Mouse (Mus musculus) heart, postnatal 10 days (tissue): Measurements from ENCODE around the gene Eps8. TPM values are rescaled to one million over a fixed set of nuclear protein-coding genes. Genes with fewer than 3 reads are reported as not detected.

Source experiments
- DNase-seq, 2 experiments: peaks; one replicate each; pipeline ENCODE4 v3.0.0; 2021
- intact Hi-C: fragments of 180-260 bp; cut with DNase I; formaldehyde crosslinking; loops from one replicate; pipeline ENCODE4 v1.15.1; 2025
- total RNA-seq, 2 experiments: library from RNA; stranded (reverse); gene quantifications; 2 replicates each; pipeline ENCODE4 v1.2.3; 2021

Gene Eps8
- total RNA-seq, 2 experiments from 2014 or later: 20.4 to 25.2 TPM

DNA sequence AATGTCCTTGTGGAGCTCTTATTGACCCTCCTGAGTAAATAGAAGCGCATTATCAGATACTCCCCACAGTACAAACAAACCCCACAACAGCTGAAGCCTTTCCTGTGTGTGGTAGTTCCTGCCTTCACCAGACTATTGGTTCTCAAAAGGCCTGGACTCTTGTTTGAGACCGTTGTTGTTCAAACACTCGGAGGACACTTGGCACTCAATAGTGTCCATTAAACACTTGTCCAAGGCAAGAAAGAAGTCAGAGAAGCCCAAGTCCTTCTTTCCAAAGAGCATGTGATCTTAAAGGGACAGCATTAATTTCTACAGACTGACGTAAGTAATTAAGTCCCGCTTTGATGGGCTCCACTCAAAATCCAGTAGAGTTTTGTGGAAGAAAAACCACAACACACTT is 113.9 kb downstream of the Eps8 start:
- intact Hi-C loops: no loop called here
- no peak for DNase-seq

DNA sequence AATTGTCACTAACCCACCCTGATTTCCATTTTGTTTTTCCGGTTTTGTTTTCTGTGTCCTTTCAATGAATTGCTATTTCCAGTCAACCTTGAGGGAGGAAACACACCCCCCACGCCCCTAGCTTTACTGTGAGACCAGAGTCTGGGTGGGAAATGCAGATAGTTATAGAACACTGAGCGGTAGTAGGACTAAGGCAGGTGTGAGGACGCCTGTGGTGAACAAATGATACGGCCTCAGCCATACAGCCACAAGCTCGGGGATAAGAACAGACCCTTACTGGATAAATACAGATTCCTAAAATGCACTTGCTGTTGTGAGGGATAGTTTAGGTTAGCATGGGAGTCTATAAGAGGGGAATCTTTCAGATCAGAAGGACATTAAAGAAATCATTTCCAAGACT is 114.3 kb downstream of the Eps8 start:
- intact Hi-C loops: no loop called here
- no peak for DNase-seq

DNA sequence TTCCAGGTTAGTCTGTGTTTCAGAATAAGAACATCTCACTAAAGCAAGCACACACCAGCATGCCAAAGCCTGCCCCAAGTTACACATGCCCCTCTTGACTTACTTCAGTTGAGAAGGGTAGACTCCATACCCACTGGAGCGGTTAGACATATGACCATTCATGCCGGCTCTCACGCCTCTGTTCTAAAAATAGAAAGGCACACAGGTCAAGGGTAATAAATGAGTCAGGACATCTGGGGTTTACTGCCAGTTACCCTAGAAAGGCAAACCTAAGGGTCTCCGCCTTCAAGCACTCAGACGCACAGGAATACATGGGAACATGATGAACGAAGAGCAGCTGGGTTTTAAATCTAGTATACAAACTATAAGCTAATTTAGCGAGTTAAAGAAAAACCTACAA is 115.5 kb downstream of the Eps8 start:
- intact Hi-C loops: no loop called here
- no peak for DNase-seq

DNA sequence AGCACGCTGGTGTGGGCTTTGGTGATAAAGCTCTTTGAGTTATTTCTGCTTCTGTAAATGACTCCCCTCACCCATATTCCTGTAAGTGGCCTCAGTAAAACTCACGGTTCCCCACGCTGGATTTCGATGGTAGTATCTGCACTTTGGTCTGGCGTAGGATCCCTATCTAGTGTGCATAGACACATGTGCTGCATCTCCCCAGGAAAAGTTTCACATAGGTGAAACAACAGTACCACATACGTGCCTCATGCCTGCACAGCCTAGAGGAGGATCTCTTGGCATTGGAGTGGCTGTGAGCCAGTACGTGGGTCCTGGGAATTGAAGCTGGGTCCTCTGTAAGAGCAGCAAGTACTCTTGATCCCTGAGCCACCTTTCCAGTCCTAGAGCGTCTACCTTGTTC is 121.9 kb downstream of the Eps8 start:
- no peak for DNase-seq
- intact Hi-C loops: no loop called here

DNA sequence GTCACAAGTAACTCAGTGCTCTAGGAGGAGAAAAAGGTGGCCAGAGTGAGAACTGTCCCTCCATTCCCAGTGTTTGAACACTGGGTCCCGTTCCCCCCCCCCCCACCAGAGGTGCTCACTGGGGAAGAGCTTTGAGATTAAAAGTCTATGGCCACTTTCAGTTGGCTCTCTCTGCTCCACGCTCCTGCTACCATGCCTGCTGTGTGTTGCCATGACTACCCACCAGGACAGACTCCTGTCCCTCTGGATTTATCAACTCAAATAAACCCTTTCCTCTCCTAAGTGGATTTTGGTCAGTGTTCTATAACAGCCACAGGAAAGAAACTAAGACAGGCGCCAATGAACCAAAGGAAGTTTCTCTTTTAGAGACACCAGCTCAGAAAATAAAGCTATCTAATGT is 128.9 kb downstream of the Eps8 start:
- intact Hi-C loops: no loop called here

DNA sequence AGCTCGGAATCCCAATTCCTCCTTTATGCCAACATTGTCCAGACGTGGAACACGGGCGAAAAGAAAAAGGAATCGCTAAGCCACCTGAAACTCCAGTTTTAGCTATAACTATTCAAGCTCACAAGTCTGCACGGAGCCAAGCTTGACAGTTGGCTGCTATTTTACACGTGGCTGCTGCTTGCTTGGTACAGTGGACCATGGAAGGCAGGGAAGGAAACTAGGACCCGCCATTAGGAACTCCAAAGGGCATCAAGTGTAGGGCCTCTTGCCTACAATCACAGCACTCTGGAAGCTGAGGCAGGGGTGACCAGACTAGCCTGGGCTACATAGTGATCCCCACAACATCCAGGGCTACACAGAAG is 134.4 kb downstream of the Eps8 start:
- no peak for DNase-seq
- intact Hi-C loops: no loop called here

More for the DNA sequence above, 128.9 kb downstream of the Eps8 start:
- no peak for DNase-seq

DNA sequence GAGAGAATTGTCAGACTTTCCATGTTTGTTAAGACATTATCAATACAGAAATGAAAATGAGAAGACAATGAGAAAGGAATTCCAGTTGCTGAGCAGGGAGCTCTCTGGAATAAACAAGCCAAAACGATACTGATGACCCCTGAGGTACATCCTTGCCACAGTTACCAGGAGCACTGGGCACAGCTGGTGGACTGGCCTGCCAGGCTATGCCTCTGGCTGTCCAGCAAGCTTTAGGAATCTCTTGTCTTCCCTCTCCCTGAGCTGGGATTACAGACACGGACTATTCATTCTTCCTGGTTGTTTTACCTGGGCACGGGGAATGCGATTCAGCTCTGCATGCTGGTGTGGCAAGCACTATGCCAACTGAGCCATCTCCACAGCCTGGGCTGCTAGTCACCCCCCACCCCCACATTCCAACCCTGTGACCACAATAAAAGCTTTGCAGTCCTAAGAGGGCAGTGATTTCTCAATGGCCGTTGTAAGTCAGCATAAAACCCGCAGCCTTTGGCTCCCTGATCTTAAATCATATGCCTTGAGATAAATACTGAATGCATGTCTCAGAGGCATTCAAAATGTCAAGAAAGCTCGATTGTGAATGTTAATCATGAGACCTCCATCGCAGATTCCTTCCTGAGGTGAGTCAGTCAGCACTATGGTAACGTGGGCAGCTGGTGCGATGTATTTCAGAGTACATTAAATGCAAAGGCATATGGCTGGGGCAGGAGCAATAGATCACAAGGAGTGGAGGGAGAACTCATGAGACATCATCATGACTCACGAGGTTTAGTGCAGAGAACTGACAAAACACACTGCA is 134.9 kb downstream of the Eps8 start:
- intact Hi-C loops: no loop called here
- DNase-seq: no peak

DNA sequence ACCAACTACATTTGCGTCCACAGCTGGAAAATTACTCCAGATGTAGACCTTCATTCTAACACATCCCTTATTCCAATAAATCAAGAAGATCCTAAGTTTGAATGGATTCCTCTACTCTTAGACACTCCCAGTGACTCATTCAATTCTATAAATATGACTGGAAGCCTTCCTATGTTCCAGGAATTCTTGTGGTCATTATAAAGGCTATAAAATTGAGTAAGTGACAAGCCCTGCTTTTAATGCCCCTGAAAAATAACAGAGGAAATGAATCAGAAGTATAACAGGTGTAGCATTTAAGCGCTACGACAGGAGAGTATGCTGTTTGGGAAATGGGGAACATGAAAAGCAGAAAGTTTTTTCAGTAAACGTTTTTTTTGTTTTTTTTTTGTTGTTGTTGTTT is 139.8 kb downstream of the Eps8 start:
- DNase-seq: no peak
- intact Hi-C loops: no loop called here

DNA sequence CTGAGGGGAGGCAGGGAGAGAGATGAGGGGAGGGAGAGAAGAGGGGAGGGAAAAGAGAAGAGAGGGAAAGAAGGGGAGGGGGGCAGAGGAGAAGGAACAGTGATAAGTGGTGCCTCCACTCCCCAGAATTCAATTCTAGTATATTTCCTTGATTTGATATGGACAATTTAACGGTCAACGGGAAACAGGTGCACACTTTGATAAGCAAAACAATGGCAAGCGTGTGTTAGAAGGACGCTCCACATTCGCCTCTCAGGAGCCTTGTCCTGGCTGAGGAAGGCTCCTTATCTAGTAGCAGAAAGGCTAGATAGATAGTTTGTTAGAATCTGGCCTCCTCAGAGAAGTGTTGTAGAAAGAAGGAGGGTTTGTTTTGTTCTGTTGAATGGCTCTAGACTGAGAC is 141.9 kb downstream of the Eps8 start:
- no peak for DNase-seq
- intact Hi-C loops: no loop called here

DNA sequence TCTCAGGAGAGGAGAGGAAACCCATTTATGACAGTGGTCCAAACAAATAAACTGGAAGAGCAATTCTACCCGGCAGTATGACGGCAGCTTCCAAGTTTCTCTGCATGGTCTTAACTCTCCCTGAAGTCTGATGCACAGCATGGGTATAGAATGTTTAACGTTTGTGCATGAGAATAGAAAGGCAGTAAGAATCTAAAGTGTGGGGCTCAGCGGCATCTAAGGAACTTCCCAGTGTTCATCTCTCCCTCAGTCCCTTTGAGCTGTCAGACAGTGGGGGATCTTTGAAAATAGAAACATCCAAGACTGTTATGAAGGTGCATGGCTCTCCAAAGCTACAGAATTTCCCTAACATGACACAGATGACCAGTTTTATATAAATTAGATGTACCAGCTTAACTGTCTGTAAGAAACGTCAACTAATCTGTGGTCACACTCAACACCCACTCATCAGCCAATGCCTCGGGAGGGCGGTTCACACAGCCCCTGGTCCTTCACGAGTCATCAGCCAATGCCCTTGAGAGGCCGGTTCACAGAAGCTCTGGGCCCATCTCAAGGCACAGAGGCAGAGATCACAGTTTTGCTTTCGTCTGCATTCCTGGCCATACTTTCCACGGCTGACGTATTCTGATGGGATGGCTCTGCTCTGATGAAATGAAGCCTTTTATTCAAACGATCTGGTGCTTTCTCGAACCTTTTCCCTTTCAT is 145.2 kb downstream of the Eps8 start:
- intact Hi-C loops: no loop called here

DNA sequence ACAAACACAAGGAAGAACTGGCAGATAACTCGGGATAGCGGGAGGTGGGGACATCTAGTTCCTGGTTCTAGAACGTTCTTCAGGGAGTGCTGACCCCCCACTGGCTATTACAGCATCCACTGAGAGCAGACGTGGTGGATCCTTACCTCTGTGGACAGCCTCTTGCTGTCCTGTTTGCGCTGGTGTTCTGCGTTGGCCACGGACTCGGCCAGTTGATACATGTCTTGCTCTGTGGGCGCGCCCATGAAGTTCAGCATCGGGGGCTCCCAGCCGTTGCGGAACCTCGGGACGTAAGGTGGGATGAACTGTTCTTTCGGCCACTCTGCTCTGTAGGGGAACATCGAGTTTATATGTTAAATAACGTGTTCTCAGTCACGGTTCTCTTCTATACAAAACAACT is 145.7 kb downstream of the Eps8 start:
- DNase-seq: no peak
- intact Hi-C loops: no loop called here

More for the DNA sequence above, 145.2 kb downstream of the Eps8 start:
- DNase-seq: no peak

DNA sequence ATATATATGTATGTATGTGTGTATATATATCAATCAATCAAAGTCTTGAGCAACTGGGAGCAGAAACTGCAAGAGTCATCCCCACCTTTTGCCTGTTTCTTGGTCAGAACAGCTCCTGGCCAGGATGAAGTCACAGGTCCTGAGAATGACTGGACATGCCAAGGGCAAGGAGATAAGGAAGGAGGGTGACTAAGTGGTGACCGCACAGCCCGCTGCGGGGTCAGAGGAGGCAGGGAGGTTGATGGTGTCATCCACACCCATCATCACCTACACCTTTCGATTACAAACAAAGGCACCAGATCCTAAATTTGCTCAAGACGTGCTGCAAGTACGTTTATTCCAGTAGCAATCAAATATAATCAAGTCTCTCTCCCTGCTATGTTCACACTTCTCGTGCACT is 148.1 kb downstream of the Eps8 start:
- DNase-seq: no peak
- intact Hi-C loops: no loop called here

DNA sequence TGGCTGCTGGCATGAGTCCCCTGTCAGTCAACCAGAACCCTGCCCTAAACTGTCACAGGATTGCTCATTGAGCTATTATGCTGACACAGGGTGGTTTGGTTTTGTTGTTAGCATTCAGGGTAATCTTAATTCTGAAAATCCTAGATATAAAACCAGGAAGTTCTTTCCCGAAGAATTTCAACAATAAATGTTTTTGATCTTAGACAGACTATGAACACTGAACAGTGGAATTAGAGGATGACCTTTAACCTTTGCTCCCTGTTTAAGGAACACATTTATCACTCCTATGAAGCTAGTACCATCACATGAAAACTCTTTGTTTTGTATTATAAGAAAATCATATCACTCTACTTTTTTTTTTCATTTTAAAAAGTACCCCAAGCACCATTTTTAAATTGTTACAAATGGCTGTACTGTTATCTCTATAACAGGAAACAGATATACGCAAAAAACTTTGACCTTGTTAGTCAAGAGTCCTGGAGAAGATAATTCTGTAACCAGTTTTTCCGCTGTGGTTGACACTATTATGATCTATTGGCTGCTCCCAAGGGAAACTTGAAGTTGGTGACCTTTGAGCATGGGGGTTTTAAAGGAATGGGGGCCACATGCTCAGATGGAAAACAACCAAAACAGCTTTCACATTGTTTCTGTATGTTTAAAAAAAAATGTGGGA is 149.0 kb downstream of the Eps8 start:
- intact Hi-C loops: no loop called here

DNA sequence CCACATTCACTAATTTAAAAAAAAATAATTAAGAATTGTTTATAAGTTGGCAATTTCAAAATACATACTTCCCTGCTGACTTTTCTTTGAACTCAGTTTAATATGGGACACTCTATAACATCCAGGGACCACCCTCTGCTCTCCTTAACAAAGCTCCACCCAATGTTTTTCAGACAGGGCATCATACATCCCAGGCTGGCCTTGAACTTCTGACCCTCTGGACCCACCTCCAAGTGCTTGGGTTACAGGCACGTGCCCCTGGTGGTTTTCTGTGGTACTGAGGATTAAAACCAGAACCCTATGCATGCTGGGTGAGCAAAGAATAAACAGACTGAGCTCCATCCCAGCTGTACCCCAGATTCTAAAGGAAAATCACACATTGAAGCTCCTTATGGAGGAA is 150.6 kb downstream of the Eps8 start:
- DNase-seq: no peak
- intact Hi-C loops: no loop called here

More for the DNA sequence above, 149.0 kb downstream of the Eps8 start:
- DNase-seq: no peak

DNA sequence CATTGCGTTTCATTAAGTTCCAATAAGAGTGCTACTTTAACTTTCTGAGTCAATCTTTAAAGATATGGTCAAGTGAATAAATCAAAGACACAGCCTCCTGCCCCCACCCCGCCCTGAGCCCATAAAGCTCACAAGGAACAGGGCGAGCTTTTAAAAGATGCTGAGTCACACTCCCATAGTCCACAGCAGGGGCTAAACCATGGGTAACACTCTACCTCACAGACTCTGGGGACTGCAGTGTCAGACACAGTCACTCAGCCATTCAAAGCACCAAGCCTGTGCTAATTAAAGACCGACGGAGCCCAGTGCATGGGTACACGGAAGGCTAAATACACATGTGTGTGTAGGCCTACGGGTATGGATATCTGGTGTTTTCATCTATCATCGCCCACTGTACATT is 151.2 kb downstream of the Eps8 start:
- intact Hi-C loops: no loop called here
- no peak for DNase-seq

DNA sequence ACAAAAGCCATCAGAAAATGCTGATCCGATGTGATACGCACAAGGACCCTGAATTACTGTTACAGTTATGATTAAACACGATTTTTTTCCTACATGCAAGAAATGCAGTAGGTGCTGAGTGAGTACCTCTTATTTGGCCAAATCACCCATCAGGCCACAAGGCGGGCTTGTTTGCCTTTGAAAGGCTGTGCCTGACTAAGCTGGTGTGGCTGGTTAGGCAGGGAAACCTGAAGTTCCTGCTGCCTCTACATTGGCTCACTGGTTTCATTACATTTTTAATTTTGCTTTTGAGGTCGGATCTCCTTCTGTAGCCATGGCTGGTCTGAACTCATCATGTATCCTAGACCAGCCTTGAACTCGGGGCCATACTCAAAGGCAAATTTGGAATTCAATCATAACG is 151.7 kb downstream of the Eps8 start:
- DNase-seq: no peak
- intact Hi-C loops: no loop called here

DNA sequence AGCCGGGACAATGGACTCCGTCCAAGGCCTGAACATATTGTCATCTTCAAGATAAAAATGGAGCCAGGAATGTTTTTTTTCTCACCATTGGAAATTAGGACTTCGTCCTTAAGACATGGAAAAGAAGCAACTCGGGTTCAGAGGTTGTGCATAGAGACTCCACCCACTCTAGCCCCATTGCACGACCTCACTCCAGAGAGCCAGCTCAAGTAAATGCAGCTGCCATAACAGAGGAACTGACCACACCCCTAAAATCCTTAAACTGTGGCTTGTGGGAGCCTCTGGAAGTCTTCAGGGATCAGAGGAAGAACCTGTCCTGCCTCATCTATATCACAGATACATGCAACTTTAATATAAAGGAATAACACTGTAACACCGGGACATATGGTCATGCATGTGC is 155.9 kb downstream of the Eps8 start:
- DNase-seq: peak; percentile 27 to 32
- intact Hi-C loops: no loop called here

DNA sequence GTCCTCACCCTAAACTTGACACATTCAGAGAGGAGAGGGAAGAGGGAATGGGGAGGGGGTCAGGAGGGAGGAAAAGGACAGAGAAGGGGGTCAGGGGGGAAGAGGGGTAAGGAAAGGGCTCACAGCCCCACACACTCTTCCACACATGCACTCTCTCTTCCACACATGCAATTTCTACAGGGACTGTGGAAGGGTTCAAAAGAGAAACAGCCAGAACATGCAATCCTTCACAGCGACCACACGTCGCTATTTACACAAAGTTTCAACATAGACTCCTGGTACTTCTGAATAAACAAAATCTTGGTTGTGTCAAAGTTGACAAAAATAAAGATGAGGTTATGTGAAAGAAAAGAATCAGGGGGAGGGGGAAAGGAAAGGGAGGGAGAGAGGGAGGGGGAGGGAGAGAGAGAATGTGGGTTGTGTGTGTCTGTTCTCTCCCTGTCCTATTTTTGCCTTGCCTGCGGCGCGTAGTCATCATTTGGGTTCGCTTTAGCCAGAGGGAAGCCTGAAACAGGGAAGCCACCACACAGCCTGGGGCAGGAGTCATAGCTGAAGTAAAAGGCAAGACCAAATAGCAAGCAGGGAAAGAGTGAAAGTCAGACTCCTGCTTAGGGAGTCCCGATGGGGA is 157.4 kb downstream of the Eps8 start:
- intact Hi-C loops: no loop called here
- DNase-seq: no peak

DNA sequence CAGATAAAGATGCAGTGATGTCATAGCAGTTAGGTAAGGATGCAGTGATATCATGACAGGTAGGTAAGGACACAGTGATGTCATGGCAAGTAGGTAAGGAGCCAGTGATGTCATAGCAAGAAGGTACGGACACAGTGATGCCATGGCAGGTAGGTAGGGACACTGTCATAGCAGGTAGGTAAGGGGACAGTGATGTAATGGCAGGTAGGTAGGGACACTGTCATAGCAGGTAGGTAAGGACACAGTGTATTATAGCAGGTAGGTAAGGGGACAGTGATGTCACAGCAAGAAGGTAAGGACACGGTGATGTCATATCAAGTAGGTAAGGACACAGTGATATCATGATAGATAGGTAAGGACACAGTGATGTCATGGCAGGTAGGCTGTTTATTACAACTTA is 158.1 kb downstream of the Eps8 start:
- intact Hi-C loops: no loop called here

DNA sequence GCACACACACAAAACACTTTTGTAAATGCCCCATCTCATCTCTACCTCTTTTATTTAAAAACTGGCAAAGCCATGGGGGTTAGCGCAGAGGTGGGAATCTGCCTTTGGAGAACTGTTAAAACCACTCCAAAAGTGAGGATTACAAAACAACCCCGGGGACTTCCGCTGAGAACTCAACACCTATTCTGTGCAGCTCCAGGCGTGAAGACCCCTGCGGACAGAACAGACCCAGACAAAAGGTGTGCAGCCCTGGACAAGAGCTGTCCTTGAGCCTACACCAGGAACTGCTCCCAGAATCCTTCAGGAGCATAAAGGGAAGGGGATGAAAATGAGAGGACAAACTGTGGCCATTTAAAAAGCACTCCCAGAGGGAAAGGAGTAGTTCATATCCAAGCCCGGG is 159.4 kb downstream of the Eps8 start:
- no peak for DNase-seq
- intact Hi-C loops: no loop called here

More for the DNA sequence above, 158.1 kb downstream of the Eps8 start:
- no peak for DNase-seq

DNA sequence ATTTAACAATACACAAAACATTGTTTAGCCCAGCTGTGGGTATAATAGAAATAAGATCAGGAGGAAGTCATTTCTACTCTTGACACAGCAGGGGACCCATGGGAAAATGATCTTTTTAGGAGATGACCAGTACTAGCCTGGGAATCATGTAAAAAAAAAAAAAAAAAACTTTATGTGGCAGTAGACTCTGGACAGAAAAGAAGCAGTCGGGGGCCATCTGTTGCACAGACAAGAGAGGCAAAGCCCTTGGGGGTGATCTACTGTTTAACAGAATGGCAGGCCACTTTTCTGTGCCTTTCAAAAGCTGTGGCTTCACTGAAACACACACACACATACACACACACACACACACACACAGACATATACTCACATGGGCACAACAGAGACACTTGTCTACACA is 159.9 kb downstream of the Eps8 start:
- intact Hi-C loops: no loop called here
- no peak for DNase-seq

DNA sequence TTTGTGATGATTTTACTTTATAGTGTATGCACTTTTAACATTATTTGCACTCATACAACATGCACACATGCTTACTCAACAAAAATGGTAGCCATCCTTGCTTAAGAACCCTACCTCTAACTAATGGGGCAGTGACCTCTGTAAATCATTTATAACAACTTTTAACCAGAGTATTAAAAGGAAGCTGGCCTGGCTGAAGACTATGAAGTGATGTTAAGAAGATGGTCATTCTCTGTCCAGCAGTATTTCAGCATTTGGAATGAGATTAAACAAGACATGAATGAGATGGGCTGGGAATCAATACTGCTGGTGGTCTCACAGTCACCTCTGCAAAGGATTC is 160.6 kb downstream of the Eps8 start:
- DNase-seq: no peak
- intact Hi-C loops: no loop called here
